Mouse (Mus musculus): ENCODE results near the gene Chd3. TPM values are rescaled to one million over a fixed set of nuclear protein-coding genes. Genes with fewer than 3 reads are reported as not detected.

The Chd3 gene
- polyA plus RNA-seq, 1 experiment = 399 TPM

DNA sequence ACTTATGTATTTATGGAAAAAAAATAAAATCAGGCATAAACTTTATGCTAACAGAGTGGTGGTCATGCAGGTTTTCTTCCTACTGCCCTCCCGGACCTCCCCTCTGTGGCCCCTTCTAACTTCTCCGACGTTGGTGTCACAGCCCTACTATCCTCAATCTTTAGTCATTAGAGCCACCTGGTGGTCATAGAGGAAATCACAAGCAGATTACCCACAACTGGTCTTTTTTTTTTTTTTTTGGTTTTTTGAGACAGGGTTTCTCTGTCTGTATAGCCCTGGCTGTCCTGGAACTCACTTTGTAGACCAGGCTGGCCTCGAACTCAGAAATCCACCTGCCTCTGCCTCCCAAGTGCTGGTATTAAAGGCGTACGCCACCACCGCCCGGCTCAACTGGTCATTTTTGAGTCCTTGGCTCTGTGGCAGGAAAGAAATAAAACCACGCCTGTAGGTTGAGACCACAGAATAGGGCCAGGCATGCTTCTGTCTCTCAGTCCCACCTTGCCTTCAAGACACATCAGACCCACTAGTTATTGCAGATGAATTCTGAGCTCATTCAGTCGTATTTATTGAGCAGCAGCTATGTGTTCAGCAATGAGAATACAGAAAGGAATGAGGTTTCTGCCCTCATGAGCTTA is 21.3 kb upstream of the Chd3 start:
- peak in 1 of 2 experiments; percentile 93 for DNase-seq (ENCODE audit: extremely low spot score in 1 of 2, low spot score in 1 of 2)

GRCm38 (mm10) chr11:69389531-69390399 is 20.6 kb upstream of the Chd3 start:
- DNase-seq (ENCODE audit: extremely low spot score in 1 of 2, low spot score in 1 of 2) = peak in 1 of 2 experiments; percentile 65

DNA sequence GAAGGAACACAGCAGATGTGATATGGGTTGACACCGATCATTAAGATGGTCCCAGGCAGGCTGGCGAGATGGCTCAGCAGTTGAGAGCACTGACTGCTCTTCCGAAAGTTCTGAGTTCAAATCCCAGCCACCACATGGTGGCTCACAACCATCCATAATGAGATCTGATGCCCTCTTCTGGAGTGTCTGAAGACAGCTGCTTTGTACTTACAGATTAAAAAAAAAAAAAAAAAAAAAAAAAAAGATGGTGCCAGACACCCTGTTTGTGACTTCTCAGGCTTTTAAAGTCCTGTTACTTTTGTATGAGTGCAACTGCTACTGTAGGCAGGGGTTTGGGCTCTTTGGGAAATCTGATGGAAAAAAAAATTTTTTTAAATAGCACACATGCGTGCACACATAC is 19.5 kb upstream of the Chd3 start:
- no peak for DNase-seq (ENCODE audit: extremely low spot score in 1 of 2, low spot score in 1 of 2)

GRCm38 (mm10) chr11:69386758-69387157 is 17.6 kb upstream of the Chd3 start:
- DNase-seq (ENCODE audit: extremely low spot score in 1 of 2, low spot score in 1 of 2) = no peak

DNA sequence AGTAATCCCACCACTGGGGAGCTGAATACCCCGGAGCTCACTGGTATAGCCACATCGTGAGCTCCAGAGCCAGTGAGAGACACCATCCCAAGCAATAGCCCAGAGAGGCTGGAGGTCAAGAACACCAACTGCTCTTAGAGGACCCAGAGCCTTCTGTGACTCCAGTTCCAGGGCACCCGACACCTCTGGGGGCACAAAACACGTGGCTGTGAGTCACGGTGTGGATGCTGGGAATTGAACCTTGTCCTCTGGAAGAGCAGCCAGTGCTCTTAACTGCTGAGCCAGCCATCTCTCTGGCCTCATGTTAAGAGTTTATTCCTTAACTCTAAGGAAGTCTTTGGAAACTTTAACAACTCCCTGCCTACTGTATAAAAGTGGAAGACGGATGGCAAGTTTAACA is 15.8 kb upstream of the Chd3 start:
- no peak for DNase-seq (ENCODE audit: extremely low spot score in 1 of 2, low spot score in 1 of 2)

GRCm38 (mm10) chr11:69382478-69383105 is 13.4 kb upstream of the Chd3 start:
- no peak for DNase-seq (ENCODE audit: extremely low spot score in 1 of 2, low spot score in 1 of 2)

DNA sequence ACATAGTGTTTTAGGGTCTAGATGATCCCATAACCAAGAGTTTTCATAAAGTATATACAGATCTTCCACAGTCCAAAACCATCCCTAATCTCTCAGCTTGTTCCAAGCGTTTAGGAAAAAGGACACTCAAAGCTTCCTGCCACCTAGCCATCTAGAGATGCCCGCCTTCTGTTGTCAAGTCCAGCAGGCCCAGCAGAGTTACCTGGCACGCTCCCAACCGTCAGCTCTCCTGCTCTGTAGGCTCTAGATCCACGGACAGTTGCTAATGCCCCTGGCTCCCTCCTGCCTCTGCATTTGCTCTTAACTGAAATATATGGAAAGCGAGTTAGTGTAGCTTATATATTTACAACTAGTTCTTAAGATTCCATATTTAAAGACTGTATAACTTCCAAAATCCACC is 12.2 kb upstream of the Chd3 start:
- DNase-seq (ENCODE audit: extremely low spot score in 1 of 2, low spot score in 1 of 2) = no peak

DNA sequence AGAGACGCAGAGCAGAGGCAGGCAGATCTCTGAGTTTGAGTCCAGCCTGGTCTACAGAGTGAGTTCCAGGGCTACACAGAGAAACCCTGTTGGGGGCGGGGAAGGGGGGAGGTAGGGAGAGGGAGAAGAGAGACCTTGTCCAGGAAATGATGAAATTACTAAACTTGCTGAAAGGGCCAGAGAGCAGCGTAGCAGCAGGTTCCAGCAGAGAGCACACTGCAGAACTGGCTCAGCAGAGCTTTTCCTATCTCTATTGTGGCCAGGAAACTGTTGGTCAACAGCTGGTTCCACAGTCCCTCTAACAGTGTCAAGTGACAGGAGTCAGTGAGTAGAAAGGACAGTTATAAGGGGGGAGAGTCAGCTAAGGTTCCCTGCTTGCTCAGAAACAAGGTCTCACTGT is 10.4 kb upstream of the Chd3 start:
- no peak for DNase-seq (ENCODE audit: extremely low spot score in 1 of 2, low spot score in 1 of 2)

DNA sequence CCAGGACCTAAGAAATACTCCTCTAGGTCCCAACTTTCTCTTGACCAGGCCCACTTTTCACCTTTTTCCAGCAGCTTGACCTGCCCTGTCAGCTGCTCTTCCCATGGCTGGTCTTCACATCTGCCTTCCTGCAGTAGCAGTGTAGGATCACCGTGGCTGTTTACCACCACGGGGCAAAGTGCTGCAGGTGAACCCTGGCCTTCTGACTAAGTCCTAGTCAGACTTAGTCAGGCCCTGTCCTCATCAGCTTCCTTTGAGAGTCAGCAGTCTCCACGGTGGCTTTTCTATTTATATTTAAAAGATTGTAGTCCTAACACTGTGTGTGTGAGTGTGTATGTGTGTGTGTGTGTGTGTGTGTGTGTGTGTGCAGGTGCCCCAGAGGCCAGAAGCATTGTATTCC is 8.6 kb upstream of the Chd3 start:
- no peak for DNase-seq (ENCODE audit: extremely low spot score in 1 of 2, low spot score in 1 of 2)

DNA sequence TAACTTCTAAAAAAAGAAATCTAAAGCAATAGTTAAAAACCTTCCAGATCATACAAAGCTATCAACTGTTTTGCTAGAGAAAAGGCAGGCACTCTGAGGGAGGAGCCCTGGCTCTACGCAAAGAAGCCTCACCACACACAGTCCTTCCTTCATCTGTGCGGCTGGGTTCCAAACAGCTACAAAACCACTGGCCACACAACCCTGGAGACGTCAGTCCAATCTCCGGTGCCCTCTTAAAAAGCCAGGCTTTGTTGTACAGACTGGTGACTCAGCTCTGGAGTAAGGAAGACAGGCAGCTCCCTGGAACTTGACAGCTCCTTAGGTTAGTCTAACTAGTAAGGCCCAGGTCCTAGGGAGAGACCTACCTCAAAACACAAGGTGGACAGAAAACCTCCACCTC is 6.4 kb upstream of the Chd3 start:
- no peak for DNase-seq (ENCODE audit: extremely low spot score in 1 of 2, low spot score in 1 of 2)

GRCm38 (mm10) chr11:69373223-69373965 is 4.2 kb upstream of the Chd3 start:
- DNase-seq (ENCODE audit: extremely low spot score in 1 of 2, low spot score in 1 of 2) = no peak

DNA sequence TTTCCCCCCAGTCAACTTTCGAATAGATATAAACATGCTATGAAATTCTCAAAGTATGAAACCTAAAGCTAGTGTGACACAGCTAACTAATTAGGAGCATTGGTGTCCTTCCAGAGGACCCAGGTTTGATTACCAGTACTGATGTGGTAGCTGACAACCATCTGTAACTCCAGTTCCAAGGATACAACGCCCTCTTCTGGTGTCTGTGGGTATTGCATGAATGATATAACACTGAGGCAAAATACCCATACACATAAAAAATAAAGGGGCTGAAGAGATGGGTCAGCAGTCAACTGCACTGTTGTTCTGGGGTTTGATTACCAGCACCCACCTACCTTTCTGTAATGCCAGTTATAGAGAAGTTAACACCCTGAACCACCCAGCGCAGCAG is 3.6 kb upstream of the Chd3 start:
- peak in 1 of 2 experiments; percentile 41 for DNase-seq (ENCODE audit: extremely low spot score in 1 of 2, low spot score in 1 of 2)

- DNase-seq (ENCODE audit: extremely low spot score in 1 of 2, low spot score in 1 of 2) = peak in 1 of 2 experiments; percentile 79
These were observed 3.0 kb upstream of the Chd3 start for GRCm38 (mm10) chr11:69372056-69372779.

DNA sequence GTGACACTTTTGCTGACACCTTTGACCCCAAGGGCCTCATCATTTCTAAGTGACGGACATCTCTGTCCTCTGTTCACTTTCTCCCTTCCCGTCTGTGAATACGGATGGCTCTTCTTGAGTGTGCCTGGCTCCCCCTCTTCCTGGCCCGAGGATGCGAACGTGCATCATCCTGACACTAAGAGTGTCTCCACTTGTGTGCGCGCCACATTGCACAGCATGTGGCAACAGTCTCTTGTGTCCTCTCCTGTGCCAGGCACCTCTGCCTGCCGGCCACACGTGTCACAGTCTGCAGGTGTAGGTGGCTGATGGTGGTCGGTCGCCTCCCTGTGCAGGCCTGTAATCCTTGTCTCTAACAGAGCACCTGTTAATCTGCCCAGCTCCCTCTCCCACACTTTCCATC is 2.4 kb upstream of the Chd3 start:
- peak in 1 of 2 experiments; percentile 12 for DNase-seq (ENCODE audit: extremely low spot score in 1 of 2, low spot score in 1 of 2)

GRCm38 (mm10) chr11:69370817-69371215 is 1.6 kb upstream of the Chd3 start:
- no peak for DNase-seq (ENCODE audit: extremely low spot score in 1 of 2, low spot score in 1 of 2)

- no peak for DNase-seq (ENCODE audit: extremely low spot score in 1 of 2, low spot score in 1 of 2)
These were observed 997 bp upstream of the Chd3 start for GRCm38 (mm10) chr11:69369990-69370816.

- DNase-seq (ENCODE audit: extremely low spot score in 1 of 2, low spot score in 1 of 2) = peak in 1 of 2 experiments; percentile 20
These were observed 621 bp downstream of the Chd3 start for GRCm38 (mm10) chr11:69368356-69369214.

DNA sequence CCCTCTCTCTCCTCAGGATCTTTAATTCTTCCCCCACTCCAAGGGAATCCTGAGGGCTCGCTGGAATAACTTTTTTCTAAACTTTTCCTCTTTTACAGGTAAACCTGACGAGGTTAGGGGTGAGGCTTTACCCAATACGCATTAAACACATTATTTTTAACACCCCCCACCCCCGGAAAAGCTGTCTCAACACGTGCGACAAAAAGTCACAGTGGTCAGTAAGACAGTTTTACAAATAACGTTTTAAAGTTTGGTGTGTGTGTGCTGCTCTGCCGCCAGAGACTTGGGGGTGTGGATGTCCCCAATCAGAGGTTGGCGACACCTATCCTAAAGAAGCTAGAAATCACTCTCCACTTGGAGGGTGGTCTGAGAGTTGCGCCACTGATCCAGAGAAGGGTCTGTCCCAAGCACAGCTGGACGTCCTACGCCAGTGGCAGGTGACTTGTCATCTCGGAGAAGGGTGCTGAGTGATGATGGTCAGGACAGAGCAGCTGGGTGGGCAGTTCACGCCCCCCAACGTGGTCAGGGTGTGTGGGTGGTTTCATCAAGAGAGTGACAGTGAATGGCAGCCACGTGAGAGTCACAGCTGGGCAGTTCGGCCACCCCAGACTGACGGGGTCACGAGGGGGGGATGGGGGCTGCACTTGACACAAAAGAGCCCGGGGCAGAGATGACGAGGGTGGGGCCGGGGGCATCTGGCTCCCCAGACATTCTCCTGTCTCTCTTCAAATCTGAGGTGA is 1.4 kb downstream of the Chd3 start:
- peak; percentile 15 to 30 for DNase-seq (ENCODE audit: extremely low spot score in 1 of 2, low spot score in 1 of 2)

Data from frontal cortex, adult 2 months (tissue).